Mouse (Mus musculus): ENCODE data around the gene Pcdh17.
A peak's percentile ranks its signal among the peaks of the same experiment; 100 is the strongest.

Pcdh17 gene

DNA sequence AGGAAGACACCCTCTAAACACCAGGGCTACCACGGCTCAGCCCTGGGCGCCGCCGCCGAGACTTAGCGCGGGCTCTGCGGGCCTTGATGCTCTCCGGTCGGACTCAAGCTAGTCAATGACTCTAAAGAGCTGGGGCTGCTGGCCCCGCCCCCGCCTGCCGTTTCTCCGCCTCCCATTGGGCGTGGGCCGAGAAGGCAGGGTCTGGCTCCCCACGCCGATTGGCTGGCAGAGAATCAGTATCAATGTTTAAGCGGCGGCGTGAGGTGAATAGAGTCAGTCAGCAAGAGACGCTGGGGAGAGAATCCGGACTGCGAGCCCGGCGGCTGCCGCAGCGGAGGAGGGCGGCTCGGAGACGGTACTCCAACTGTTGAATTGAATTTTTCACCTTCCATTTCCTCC lies at the start of gene Pcdh17:
Gene Pcdh17 (plus strand): TSS at position 276 of the 399 bp plus-strand sequence.
- peak; percentile 92 for DNase-seq (ENCODE audit: low spot score)

DNA sequence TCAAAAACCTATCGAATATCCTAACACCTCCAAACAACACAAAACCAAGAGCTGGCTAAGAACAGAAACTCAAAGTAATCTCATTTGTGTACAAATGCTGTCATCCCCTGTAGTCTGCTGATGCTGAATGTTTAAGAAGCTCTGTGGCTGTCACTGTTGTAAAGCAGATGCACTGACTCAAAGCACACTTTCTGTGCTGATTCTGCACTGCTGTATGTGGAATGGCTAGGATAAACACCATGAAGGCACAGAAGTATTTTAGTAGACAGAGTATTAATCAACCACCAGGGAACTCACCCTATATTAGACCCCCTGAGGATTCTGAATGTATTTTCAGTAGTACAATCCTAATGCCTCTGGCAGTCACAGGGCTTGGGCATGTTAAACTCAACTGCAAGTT lies 46.2 kb upstream of the Pcdh17 start:
- DNase-seq (ENCODE audit: low spot score) = no peak

DNA sequence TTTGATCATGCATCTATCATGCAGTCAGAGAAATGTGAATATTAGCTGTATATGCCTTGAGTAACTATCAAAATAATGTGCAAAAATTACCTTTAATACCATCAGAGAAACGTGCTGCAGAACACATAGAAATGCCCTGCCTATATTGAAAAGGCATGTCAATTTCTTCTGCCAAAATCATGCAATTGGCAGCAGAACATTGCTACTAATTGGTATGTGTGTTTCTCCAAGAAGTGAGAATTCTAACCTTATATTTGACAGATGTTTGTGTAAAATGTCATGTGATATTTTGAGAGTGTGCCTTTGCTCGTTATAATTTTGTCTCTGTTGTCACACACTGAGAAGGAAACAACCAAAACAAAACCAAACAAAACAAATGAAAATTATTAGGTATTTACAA lies 18.6 kb upstream of the Pcdh17 start:
- DNase-seq (ENCODE audit: low spot score) = no peak

DNA sequence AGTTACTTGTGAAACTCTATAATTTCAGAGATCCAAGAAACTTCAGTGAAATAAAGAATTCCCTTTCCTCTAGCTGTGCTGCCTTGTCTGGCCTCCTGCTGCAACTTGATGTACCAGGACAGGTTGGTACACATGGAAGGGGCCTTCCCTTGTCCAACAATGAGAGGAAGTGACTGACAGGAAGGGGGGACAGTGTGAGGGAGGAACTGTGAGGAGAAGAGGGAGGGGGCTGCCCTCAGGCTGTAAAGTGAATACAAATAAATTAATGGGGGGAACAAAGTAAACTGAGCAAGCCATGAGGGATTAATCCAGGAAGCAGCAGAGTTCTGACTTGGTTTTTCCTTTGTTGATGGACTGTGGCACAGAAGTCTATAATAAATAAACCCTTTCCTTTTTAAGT lies 16.7 kb upstream of the Pcdh17 start:
- DNase-seq (ENCODE audit: low spot score) = no peak

DNA sequence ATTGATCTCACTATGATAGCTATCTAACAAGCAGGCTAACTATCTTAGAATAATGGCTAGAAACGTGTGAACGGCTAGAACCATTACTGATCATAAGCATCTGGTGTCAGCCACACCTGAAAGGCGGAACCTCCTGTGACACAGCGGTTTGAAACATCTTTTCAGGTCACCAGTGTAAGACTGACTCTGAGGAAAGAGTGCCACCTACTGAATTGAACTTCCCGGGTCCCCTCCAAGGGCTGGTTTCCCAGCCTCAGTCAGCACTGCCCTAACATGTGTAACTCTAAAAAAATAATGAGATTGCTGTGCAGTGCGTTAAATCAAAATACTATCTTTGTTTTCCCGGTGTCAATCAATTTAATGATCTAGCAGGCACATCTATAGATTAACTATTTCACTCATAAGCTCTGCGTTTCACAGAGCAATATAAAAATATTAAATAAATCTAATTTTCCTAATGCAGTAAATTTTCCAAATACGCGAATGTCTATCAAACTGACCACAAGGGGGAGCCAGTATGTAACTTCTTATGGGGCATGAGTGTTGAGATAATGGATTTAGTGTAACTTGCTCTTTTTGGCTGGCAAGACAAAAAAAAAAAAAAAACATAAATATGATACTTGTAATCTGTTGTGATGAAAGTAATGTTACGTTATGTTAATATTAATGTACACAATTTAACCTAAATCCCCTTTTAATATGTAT lies 5.1 kb upstream of the Pcdh17 start:
- no peak for DNase-seq (ENCODE audit: low spot score)

DNA sequence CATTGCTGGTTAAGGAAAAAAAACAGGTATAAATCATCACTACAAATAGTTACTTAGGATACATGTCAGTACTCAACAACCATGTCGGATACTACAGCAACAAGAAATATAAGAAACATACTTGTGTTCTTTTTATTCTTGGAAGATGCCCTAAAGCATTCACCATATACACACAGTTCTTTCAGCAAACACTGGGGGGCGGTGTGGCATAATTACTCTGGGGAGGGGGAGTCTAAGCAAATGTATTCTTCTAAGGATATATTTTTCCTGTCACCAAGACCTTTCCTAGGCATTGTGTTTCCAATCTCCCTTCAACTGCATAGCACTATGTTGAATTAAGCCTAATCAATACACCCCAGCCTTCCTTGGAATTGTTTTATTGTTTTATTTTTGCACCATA lies 2.5 kb upstream of the Pcdh17 start:
- DNase-seq (ENCODE audit: low spot score) = no peak

DNA sequence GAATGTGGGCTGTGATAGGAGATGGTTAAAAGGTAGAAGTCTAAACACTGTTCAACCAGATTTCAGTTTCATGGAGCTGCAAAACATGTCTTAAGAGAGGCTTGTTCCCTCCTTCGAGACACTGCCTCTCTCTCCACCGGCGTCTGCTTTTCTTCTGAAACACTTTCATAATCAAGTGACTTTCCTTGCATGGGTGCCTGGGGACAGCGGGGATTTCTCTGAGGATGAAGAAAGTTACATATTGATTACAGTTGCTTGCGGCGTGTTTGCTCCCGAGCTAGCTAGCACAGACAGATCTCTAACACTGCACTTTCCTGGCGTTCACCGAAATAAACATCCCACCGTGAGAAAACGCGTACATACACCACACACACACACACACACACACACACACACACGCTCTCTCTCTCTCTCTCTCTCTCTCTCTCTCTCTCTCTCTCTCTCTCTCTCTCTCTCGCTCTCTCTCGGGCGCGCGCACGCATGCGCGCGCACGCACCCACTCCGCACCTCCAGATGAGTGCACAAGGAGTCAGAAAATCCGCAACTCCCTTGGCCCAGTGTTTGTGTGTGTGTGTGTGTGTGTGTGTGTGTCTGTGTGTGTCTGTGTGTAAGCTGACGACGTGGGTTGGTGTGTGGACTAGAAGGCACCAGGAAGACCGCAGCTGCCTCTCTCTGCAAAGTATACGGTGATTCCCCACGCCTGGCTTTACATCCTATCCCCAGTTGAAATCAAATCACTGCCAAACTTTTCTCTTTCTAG lies 655 bp upstream of the Pcdh17 start:
- DNase-seq (ENCODE audit: low spot score) = peak; percentile 4

DNA sequence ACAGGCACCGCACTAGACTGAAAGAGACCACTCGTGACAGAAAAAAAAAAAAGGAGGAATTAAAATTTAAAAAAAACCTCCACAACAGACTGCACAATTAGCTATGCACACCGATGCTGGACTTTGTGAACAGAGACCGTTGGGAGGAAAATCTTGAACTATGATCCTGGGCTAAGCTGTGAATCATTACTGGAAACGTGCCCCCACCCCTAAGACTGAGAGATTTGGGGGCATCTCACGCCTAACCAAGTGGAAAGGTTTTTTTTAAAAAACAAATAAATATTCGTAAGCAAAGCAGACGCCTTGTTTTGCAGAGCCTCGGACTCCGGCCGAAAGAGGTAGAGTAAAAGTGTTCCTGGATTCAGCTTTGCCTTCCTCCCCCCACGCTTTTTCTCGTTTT lies 398 bp downstream of the Pcdh17 start:
- DNase-seq (ENCODE audit: low spot score) = no peak

DNA sequence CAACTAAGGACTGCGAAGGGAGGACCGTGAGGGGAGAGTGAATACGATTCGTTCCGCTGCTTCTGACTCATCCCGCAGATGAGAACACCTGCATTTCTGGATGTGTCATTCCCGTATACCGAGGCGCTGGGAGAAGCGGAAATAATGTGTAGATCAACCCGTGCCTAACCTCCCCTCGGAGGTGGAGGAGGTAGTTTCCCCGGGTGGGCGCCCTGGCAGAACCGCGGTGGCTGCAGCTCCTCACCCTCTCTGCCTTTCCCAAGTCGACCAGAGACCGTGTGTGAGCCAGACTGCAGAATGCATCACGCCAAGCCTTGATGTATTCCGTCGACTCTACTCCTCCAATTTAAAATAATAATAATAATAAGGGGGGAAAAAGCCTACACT lies 906 bp downstream of the Pcdh17 start:
- no peak for DNase-seq (ENCODE audit: low spot score)

DNA sequence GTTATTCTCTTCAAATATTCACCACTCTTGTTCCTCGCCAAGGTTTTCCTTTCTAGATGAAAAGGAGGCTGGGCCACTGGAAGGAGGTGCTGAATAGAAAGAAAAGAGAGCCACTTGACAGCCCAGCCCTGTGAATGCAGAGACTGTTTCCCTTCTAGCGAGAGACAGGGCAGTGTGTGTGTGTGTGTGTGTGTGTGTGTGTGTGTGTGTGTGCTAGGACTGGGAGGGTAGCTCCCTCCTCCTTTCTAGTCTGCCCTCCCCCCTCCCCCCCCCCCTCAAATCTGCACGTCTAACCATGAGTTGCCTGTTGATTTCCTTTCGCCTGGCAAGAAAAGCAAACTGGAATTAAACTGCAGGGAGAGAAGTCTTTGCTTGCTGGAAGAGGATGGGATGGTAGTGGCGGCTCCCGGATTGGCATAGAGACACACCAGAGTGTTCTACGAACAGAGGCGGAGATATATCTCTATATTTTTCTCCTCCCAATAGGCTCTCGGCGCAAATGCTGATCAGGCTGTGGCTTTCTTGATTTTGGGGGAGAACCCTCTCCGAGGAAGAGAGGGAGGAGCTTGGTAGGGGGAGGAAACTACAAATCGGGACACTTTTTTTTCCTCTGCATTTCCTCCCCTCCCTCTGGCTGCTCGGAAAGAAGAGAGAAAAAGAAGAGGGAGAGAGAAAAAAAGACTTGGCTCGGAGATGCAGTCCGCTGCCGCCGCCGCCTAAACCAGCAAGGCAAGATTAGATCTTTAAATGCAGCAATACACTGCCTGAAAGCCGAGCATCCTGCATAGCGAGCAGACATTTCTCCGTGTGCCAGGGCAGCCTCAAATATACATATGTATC lies 1.5 kb downstream of the Pcdh17 start:
- DNase-seq (ENCODE audit: low spot score) = no peak

DNA sequence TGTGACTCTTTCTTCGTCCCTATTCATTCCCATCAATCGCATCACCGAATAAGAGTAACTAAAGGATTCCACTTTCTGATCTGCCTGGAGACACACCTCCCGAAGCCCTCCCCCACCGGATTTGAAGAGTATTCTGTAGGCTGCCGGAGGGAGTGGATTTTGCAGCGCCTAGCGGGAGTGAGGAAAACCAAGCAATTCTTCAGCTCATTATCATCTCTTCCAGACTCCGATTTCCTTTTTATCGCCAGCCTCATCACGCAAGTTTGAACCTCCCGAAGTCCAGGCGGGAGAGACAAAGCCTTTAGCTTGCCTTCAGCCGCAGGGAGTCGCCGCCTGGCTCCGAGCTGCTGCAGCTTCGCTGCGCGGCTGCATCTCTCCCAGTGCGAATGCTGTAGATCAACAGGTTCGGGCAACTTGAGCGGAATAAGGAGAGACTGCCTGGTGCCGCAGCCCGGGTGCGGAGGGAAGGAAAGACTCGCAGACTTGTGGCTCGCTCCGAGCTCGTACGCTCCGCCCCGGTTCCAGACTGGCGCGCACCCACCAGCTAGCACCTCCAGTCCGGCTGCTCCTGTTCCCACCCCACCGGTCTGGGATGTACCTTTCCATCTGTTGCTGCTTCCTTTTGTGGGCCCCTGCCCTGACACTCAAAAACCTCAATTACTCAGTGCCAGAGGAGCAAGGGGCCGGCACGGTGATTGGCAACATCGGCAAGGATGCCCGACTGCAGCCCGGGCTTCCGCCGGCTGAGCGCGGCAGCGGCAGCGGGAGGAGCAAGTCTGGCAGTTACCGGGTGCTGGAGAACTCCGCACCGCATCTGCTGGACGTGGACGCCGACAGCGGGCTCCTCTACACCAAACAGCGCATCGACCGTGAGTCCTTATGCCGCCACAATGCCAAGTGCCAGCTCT lies 2.4 kb downstream of the Pcdh17 start:
- DNase-seq (ENCODE audit: low spot score) = peak; percentile 4

DNA sequence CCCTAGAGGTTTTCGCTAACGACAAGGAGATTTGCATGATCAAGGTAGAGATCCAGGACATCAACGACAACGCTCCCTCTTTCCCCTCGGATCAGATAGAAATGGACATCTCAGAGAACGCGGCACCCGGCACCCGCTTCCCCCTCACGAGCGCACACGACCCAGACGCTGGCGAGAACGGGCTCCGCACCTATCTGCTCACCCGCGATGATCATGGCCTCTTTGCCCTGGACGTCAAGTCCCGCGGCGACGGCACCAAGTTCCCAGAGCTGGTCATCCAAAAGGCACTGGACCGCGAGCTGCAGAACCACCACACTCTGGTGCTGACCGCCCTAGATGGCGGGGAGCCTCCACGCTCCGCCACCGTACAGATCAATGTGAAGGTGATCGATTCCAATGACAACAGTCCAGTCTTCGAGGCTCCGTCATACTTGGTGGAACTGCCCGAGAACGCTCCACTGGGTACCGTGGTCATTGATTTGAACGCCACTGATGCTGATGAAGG lies 3.1 kb downstream of the Pcdh17 start:
- no peak for DNase-seq (ENCODE audit: low spot score)

DNA sequence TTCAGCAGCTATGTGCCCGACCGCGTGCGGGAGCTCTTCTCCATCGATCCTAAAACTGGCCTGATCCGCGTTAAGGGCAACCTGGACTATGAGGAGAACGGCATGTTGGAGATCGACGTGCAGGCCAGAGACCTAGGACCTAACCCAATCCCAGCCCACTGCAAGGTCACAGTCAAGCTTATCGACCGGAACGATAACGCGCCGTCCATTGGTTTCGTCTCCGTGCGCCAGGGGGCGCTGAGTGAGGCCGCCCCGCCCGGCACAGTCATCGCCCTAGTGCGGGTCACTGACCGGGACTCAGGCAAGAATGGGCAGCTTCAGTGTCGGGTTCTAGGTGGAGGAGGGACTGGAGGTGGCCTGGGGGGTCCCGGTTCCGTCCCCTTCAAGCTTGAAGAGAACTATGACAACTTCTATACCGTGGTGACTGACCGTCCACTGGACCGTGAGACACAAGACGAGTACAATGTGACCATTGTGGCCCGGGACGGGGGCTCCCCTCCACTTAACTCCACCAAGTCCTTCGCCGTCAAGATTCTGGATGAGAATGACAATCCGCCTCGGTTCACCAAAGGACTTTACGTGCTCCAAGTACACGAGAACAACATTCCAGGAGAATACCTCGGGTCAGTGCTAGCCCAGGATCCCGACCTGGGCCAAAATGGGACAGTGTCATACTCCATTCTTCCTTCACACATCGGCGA lies 3.7 kb downstream of the Pcdh17 start:
- peak; percentile 14 for DNase-seq (ENCODE audit: low spot score)

DNA sequence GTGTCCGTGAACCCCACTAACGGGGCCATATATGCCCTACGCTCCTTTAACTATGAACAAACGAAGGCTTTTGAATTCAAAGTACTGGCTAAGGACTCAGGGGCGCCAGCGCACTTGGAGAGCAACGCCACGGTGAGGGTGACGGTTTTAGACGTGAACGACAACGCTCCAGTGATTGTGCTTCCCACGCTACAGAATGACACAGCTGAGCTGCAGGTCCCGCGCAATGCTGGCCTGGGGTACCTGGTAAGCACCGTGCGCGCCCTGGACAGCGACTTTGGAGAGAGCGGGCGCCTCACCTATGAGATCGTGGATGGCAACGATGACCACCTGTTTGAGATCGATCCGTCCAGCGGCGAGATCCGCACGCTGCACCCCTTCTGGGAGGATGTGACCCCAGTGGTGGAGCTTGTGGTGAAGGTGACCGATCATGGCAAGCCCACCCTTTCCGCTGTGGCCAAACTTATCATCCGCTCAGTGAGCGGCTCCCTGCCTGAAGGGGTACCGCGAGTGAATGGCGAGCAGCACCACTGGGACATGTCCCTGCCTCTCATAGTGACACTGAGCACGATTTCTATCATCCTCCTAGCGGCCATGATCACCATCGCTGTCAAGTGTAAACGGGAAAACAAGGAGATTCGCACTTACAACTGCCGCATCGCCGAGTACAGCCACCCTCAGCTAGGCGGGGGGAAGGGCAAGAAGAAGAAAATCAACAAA lies 4.5 kb downstream of the Pcdh17 start:
- no peak for DNase-seq (ENCODE audit: low spot score)

DNA sequence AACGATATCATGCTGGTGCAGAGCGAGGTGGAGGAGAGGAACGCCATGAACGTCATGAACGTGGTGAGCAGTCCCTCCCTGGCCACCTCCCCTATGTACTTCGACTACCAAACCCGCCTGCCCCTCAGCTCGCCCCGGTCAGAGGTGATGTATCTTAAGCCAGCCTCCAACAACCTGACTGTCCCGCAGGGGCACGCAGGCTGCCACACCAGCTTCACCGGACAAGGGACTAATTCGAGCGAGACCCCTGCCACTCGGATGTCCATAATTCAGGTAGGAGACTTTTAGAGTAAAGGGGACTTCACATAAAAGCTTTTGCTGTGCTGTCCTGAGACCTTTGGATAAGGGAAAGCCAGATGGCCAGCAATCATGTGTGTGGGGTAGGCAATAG lies 5.0 kb downstream of the Pcdh17 start:
- DNase-seq (ENCODE audit: low spot score) = no peak

DNA sequence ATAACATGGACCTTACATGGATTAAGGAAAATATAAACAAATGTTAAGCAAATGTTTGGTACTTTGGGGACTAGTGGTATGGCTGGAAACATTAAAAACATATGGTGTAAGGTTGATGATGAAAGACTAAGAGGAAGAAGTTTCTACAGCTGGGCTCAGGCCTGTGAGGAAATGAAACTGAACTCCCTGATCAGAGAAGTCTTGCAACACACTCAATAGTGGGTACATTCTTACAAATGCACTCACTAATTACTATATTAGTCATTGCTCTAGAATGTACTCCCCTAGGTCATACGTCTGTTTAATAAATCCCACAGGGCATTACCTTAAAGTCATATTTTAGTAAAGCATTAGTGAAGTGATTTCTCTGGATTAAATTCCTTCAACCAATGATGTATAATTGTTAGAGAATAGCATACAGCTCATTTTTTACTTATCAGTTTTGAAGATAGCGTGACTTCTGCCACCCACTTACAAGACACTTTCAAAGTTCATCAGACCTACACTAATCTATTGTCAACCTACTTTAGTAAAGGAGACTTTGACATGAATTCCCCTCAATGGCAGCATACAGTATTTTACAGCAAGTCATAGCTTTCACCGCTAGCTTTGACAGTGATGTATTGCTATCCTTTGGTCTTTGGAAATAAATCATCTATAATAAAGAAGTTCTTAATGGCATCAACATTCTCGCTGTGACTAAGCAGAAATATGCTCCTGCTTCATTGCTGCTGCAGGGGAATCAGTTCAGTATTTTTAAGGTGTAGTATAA lies 10.9 kb downstream of the Pcdh17 start:
- DNase-seq (ENCODE audit: low spot score) = no peak

DNA sequence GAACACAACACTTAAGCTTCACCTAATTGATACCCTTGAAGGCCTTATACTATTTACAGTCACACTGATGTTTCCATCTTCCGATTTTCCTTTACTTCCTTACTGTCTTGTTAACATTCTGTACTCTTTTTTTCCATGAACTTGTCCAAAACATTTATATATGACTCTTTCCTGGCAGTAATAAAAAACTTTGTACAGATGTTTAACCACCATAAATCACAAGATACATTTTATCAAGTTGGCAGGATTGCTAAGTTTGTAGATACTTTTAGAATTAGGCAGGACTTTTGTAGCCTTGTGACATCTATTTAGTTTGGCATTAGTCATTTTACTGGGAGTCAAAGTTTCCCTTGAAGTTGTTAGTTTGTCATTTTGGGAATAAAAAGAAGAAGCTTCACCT lies 32.1 kb downstream of the Pcdh17 start:
- no peak for DNase-seq (ENCODE audit: low spot score)

DNA sequence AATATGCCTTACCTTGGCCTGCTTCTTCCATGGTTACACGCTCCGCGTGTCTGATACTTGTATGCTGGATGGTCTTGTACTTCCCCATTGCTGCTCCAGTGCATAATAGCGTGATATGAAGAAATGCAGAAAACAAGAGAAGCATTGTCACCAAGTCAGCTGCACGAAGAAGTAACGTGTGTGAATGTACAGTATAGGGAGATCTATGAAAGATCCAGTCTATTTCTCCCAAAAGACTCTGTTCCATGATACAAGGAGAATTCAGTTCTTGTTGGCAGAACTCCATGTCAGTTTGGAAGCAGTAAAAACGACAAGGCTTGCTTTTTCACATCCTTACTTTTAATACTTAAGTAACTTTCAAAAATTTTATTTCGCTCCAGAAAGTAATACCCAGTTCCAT lies 33.0 kb downstream of the Pcdh17 start:
- no peak for DNase-seq (ENCODE audit: low spot score)

DNA sequence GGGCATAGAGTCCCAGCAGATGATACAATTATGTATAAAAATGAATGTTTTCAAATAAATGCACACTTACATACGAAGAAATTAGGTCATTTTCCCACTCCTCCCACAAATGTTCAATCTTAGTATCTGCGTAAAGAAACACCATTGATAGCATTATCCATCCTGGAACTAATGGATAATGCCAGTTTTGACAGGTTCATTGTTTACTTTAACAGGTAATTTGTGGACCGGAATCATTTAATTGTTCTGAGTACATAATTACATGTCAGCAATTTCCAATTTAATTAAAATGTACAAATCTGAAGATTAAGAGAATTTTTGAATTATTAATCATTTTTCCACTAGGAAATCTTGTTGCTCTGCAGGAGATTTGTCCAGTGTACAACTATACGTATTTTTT lies 33.5 kb downstream of the Pcdh17 start:
- no peak for DNase-seq (ENCODE audit: low spot score)

DNA sequence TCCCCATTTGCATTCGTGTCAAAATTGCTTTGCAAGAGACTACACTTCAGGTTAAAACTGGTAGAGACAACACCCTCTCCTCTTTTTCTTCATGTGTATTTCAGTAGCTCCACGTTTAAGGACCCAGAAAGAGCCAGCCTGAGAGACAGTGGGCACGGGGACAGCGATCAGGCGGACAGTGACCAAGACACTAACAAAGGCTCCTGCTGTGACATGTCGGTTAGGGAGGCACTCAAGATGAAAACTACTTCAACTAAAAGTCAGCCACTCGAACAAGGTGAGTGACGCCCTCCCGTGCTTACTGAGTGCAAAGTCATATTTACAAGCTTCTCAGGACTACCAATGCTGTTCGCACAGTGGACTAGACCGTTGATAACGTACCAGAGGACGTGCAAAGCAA lies 34.0 kb downstream of the Pcdh17 start:
- no peak for DNase-seq (ENCODE audit: low spot score)
